Mouse (Mus musculus): ENCODE results near the gene Etv3. TPM values are rescaled to one million over a fixed set of nuclear protein-coding genes. Genes with fewer than 3 reads are reported as not detected.
"Not testable (repeated sequence)": the region's sequence is repeated elsewhere in the genome, so short reads cannot be mapped to it uniquely, and the experiment has no call there.

Gene Etv3
- total RNA-seq, 2 experiments from 2014 or later: 11.4 to 11.6 TPM

GRCm38 (mm10) chr3:87518425-87518824, 6.8 kb upstream of the Etv3 start:
- no peak for DNase-seq

GRCm38 (mm10) chr3:87521126-87521525, 4.1 kb upstream of the Etv3 start:
- DNase-seq: no peak

GRCm38 (mm10) chr3:87521833-87522232, 3.4 kb upstream of the Etv3 start:
- DNase-seq: no peak

- no peak for DNase-seq
Observed at GRCm38 (mm10) chr3:87523701-87524100, 1.5 kb upstream of the Etv3 start.

GRCm38 (mm10) chr3:87525837-87526570, 797 bp downstream of the Etv3 start:
- no peak for DNase-seq

- no peak for DNase-seq
Observed at GRCm38 (mm10) chr3:87527139-87527538, 1.9 kb downstream of the Etv3 start.

- DNase-seq: no peak
Observed at GRCm38 (mm10) chr3:87528021-87528420, 2.8 kb downstream of the Etv3 start.

- DNase-seq: no peak
Observed at GRCm38 (mm10) chr3:87528841-87529240, 3.6 kb downstream of the Etv3 start.

- no peak for DNase-seq
Observed at GRCm38 (mm10) chr3:87529568-87529967, 4.4 kb downstream of the Etv3 start.

GRCm38 (mm10) chr3:87530234-87530633, 5.0 kb downstream of the Etv3 start:
- DNase-seq: no peak

GRCm38 (mm10) chr3:87533667-87534378, 8.6 kb downstream of the Etv3 start:
- no peak for DNase-seq

- no peak for DNase-seq
Observed at GRCm38 (mm10) chr3:87538034-87538433, 12.8 kb downstream of the Etv3 start.

- DNase-seq: no peak
Observed at GRCm38 (mm10) chr3:87540028-87540675, 14.9 kb downstream of the Etv3 start.

- peak; percentile 31 for DNase-seq
Observed at GRCm38 (mm10) chr3:87540714-87541113, 15.5 kb downstream of the Etv3 start.

GRCm38 (mm10) chr3:87542481-87543215, 17.4 kb downstream of the Etv3 start:
- DNase-seq: no peak

- no peak for DNase-seq
Observed at GRCm38 (mm10) chr3:87545554-87545953, 20.3 kb downstream of the Etv3 start.

- no peak for DNase-seq
Observed at GRCm38 (mm10) chr3:87546291-87546721, 21.1 kb downstream of the Etv3 start.

GRCm38 (mm10) chr3:87549908-87550307, 24.7 kb downstream of the Etv3 start:
- DNase-seq: no peak

GRCm38 (mm10) chr3:87552327-87552726, 27.1 kb downstream of the Etv3 start:
- no peak for DNase-seq

- DNase-seq: no peak
Observed at GRCm38 (mm10) chr3:87553196-87553935, 28.2 kb downstream of the Etv3 start.

- DNase-seq: not testable (repeated sequence)
Observed at GRCm38 (mm10) chr3:87554859-87555258, 29.7 kb downstream of the Etv3 start.

GRCm38 (mm10) chr3:87556109-87556531, 30.9 kb downstream of the Etv3 start:
- no peak for DNase-seq

Data from gastrocnemius, postnatal 10 days (tissue).